Mouse (Mus musculus): ENCODE results near the gene Lsamp.

GRCm38 (mm10) chr16:41777586-41777985 is 1793.4 kb downstream of the Lsamp start:
- TF ChIP-seq MAX (IDR thresholded peaks at IDR 0.05; ENCODE audit: low read depth) (no peak), POLR2A (IDR thresholded peaks at IDR 0.05; ENCODE audit: insufficient read length, low read depth) (no peak), TCF12 (IDR thresholded peaks at IDR 0.05; ENCODE audit: insufficient read depth, poor library complexity, severe bottlenecking) (no peak), USF1 (IDR thresholded peaks at IDR 0.05; ENCODE audit: low read depth) (no peak), REST (IDR thresholded peaks at IDR 0.05; ENCODE audit: insufficient read depth, insufficient read length) (no peak), TCF3 (IDR thresholded peaks at IDR 0.05; ENCODE audit: insufficient read length, low read depth) (no peak), POLR2AphosphoS2 (IDR thresholded peaks at IDR 0.05; ENCODE audit: insufficient read length, low read depth) (no peak), MYOG (IDR thresholded peaks at IDR 0.05; ENCODE audit: control insufficient read depth in 1 of 3, insufficient read depth in 1 of 3, insufficient read length in 2 of 3, low read depth in 2 of 3) (no peak), E2F4 (IDR thresholded peaks at IDR 0.05; ENCODE audit: insufficient read depth) (no peak), MYOD1 (IDR thresholded peaks at IDR 0.05; ENCODE audit: control insufficient read depth in 1 of 3, insufficient read length in 2 of 3, low read depth in 2 of 3) (no peak)
